Mouse (Mus musculus) midbrain, embryonic 14.5 days (tissue): ENCODE results near the gene Cdkn1c. TPM values are rescaled to one million over a fixed set of nuclear protein-coding genes. Genes with fewer than 3 reads are reported as not detected.
A peak's percentile ranks its signal among the peaks of the same experiment; 100 is the strongest.

Source experiments
- ATAC-seq: fragments of 200-750 bp; cut with Nextera tagmentation; 2 replicates; pipeline ENCODE4 v1.8.0; 2017; ENCODE audit warnings: moderate number of reproducible peaks, moderate library complexity; ENCODE audit not compliant: low FRiP score, low TSS enrichment
- DNase-seq: peaks from one replicate; pipeline ENCODE4 v3.0.0-alpha.2; 2015
- H3K27ac ChIP-seq: fragments of 300-500 bp; sonication (generic); replicated peaks from 2 replicates; pipeline ENCODE4 v1.5.1; 2014; ENCODE audit warnings: mild to moderate bottlenecking, low read depth, low read length, moderate library complexity
- H3K27me3 ChIP-seq: fragments of 300-500 bp; sonication (generic); 2 replicates; pipeline ENCODE4 v1.6.1; 2014; ENCODE audit warnings: low read length, control low read depth, mixed read lengths; ENCODE audit not compliant: control insufficient read depth, insufficient read depth
- H3K36me3 ChIP-seq: fragments of 300-500 bp; sonication (generic); 2 replicates; pipeline ENCODE4 v1.6.1; 2014; ENCODE audit warnings: low read length, control low read depth; ENCODE audit not compliant: control insufficient read depth, insufficient read depth
- H3K4me1 ChIP-seq: fragments of 300-500 bp; sonication (generic); 2 replicates; pipeline ENCODE4 v1.6.1; 2014; ENCODE audit warnings: mild to moderate bottlenecking, antibody characterized with exemption, low read length, control low read depth; ENCODE audit not compliant: control insufficient read depth, insufficient read depth
- H3K4me2 ChIP-seq: fragments of 300-500 bp; sonication (generic); 2 replicates; pipeline ENCODE4 v1.6.1; 2014; ENCODE audit warnings: mild to moderate bottlenecking, low read length, moderate library complexity
- H3K4me3 ChIP-seq: fragments of 300-500 bp; sonication (generic); replicated peaks from 2 replicates; pipeline ENCODE4 v1.5.1; 2014; ENCODE audit warnings: low read depth, low read length
- H3K9ac ChIP-seq: fragments of 300-500 bp; sonication (generic); replicated peaks from 2 replicates; pipeline ENCODE4 v1.6.1; 2014; ENCODE audit warnings: mild to moderate bottlenecking, low read length, moderate library complexity
- H3K9me3 ChIP-seq: fragments of 300-500 bp; sonication (generic); 2 replicates; pipeline ENCODE4 v1.6.1; 2016; ENCODE audit warnings: low read length, control low read depth, mixed read lengths; ENCODE audit not compliant: control insufficient read depth
- WGBS: fragments of 180-500 bp; shearing (Covaris S2); extraction: QIAGEN DNeasy Blood & Tissue Kit; methylation state at CpG from one replicate; pipeline ENCODE4 v1.1.7; 2014; 5-methylcytosine and 5-hydroxymethylcytosine counted together
- polyA plus RNA-seq: library from polyadenylated mRNA; unstranded; fragments of >200 nt; fragmentation: Nextera tagmentation; extraction: Ambion mirVana; gene quantifications from 2 replicates; pipeline ENCODE4 v1.2.1, GENCODE M21; 2014

Cdkn1c gene
- polyA plus RNA-seq, 1 experiment from 2014 or later, result 417 TPM

- WGBS, result 36% methylated on average over 98 of the region's 100 CpGs
- no peaks in the 10 kb centered on the region for H3K9me3 ChIP-seq
- ATAC-seq, result no peak
- H3K36me3 ChIP-seq, result no peaks in the 10 kb centered on the region
- H3K27me3 ChIP-seq, result peaks cover 6% of the 10 kb centered on the region; the same call in 1 of the 2 replicates
- DNase-seq, result peak; percentile 60
- peak overlapping the region; percentile 55 for H3K4me3 ChIP-seq
- H3K27ac ChIP-seq, result peak overlapping the region; percentile 72
- H3K4me1 ChIP-seq, result peaks cover 1% of the 10 kb centered on the region; the same call in 1 of the 2 replicates
- peak overlapping the region; percentile 67 for H3K9ac ChIP-seq
- peak overlapping the region; percentile 53 for H3K4me2 ChIP-seq
Observed at GRCm38 (mm10) chr7:143459332-143460211, 1.3 kb downstream of the Cdkn1c start.

GRCm38 (mm10) chr7:143458963-143459331 is 1.9 kb downstream of the Cdkn1c start:
- WGBS, result 21% methylated on average over 31 of the region's 38 CpGs
- H3K9ac ChIP-seq, result peak overlapping the region; percentile 67

GRCm38 (mm10) chr7:143447130-143447529 is 13.7 kb downstream of the Cdkn1c start:
- WGBS, result 76% methylated on average over 2 of the region's 2 CpGs
- peaks cover 19% of the 10 kb centered on the region for H3K4me1 ChIP-seq
- ATAC-seq, result no peak
- H3K9me3 ChIP-seq, result no peaks in the 10 kb centered on the region
- H3K27ac ChIP-seq, result no peak overlapping the region
- no peaks in the 10 kb centered on the region for H3K36me3 ChIP-seq
- DNase-seq, result no peak
- no peak overlapping the region for H3K4me2 ChIP-seq
- H3K27me3 ChIP-seq, result no peaks in the 10 kb centered on the region; the same call in 1 of the 2 replicates
- no peak overlapping the region for H3K4me3 ChIP-seq
- H3K9ac ChIP-seq, result no peak overlapping the region

More at GRCm38 (mm10) chr7:143458963-143459331, 1.9 kb downstream of the Cdkn1c start:
- Histone ChIP-seq H3K4me1 (no peaks in the 10 kb centered on the region), H3K36me3 (no peaks in the 10 kb centered on the region), H3K27me3 (no peaks in the 10 kb centered on the region), H3K27ac (peak overlapping the region; percentile 72), H3K4me3 (peak overlapping the region; percentile 55), H3K4me2 (peak overlapping the region; percentile 53), H3K9me3 (no peaks in the 10 kb centered on the region)
- ATAC-seq, result no peak
- DNase-seq, result no peak

GRCm38 (mm10) chr7:143445651-143446460 is 15.0 kb downstream of the Cdkn1c start:
- 4% methylated on average over 53 of the region's 53 CpGs for WGBS
- H3K36me3 ChIP-seq, result no peaks in the 10 kb centered on the region
- H3K27me3 ChIP-seq, result no peaks in the 10 kb centered on the region; the same call in 1 of the 2 replicates
- peak; percentile 61 for ATAC-seq
- H3K9ac ChIP-seq, result peak overlapping the region; percentile 54
- H3K27ac ChIP-seq, result peak overlapping the region; percentile 78
- no peaks in the 10 kb centered on the region for H3K9me3 ChIP-seq
- H3K4me2 ChIP-seq, result peak overlapping the region; percentile 60
- H3K4me1 ChIP-seq, result peaks cover 19% of the 10 kb centered on the region
- peak overlapping the region; percentile 36 for H3K4me3 ChIP-seq
- peak; percentile 74 for DNase-seq

GRCm38 (mm10) chr7:143444955-143445648 is 15.7 kb downstream of the Cdkn1c start:
- peaks cover 19% of the 10 kb centered on the region for H3K4me1 ChIP-seq
- WGBS, result 1% methylated on average over 55 of the region's 55 CpGs
- ATAC-seq (peak; percentile 51; the same call in 1 of the 2 replicates), DNase-seq (peak; percentile 73)
- no peaks in the 10 kb centered on the region; the same call in 1 of the 2 replicates for H3K27me3 ChIP-seq
- H3K27ac ChIP-seq, result peak overlapping the region; percentile 78
- no peaks in the 10 kb centered on the region for H3K9me3 ChIP-seq
- H3K36me3 ChIP-seq, result no peaks in the 10 kb centered on the region
- H3K4me3 ChIP-seq, result peak overlapping the region; percentile 36
- H3K4me2 ChIP-seq, result peak overlapping the region; percentile 60
- peak overlapping the region; percentile 54 for H3K9ac ChIP-seq

GRCm38 (mm10) chr7:143444580-143444954 is 16.3 kb downstream of the Cdkn1c start:
- H3K36me3 ChIP-seq, result no peaks in the 10 kb centered on the region
- no peak overlapping the region for H3K4me3 ChIP-seq
- 16% methylated on average over 8 of the region's 8 CpGs for WGBS
- H3K9me3 ChIP-seq, result no peaks in the 10 kb centered on the region
- no peak overlapping the region; the same call in 1 of the 2 replicates for H3K9ac ChIP-seq
- H3K27ac ChIP-seq, result peak overlapping the region; percentile 60; the same call in 1 of the 2 replicates
- H3K4me1 ChIP-seq, result peaks cover 20% of the 10 kb centered on the region
- DNase-seq (no peak), ATAC-seq (no peak)
- no peaks in the 10 kb centered on the region; the same call in 1 of the 2 replicates for H3K27me3 ChIP-seq
- H3K4me2 ChIP-seq, result peak overlapping the region; percentile 60

- no peaks in the 10 kb centered on the region for H3K27me3 ChIP-seq
- H3K9ac ChIP-seq, result peak overlapping the region; percentile 77; the same call in 1 of the 2 replicates
- H3K4me2 ChIP-seq, result peak overlapping the region; percentile 86
- no peak overlapping the region; the same call in 1 of the 2 replicates for H3K4me3 ChIP-seq
- WGBS, result 62% methylated on average over 1 of the region's 1 CpGs
- peaks cover 20% of the 10 kb centered on the region for H3K4me1 ChIP-seq
- DNase-seq, result no peak
- ATAC-seq, result no peak
- no peaks in the 10 kb centered on the region for H3K36me3 ChIP-seq
- H3K9me3 ChIP-seq, result no peaks in the 10 kb centered on the region
- H3K27ac ChIP-seq, result no peak overlapping the region
Observed at GRCm38 (mm10) chr7:143438965-143439364, 21.9 kb downstream of the Cdkn1c start.
